Mouse (Mus musculus) midbrain, postnatal 0 days (tissue): ENCODE data around the gene Tmem159. TPM values are rescaled to one million over a fixed set of nuclear protein-coding genes. Genes with fewer than 3 reads are reported as not detected.

ENCODE experiments used
- ATAC-seq: fragments of 200-750 bp; cut with Nextera tagmentation; 2 replicates; pipeline ENCODE4 v1.8.0; 2017; ENCODE audit warnings: moderate number of reproducible peaks, mild to moderate bottlenecking, moderate TSS enrichment, moderate library complexity; ENCODE audit not compliant: low FRiP score
- DNase-seq: peaks from one replicate; pipeline ENCODE4 v3.0.0-alpha.2; 2015; ENCODE audit warnings: low spot score
- H3K27ac ChIP-seq: fragments of 300-500 bp; sonication (generic); 2 replicates; pipeline ENCODE4 v1.5.1; 2014; ENCODE audit warnings: low read depth, mild to moderate bottlenecking, low read length, mixed read lengths
- H3K27me3 ChIP-seq: fragments of 300-500 bp; sonication (generic); 2 replicates; pipeline ENCODE4 v1.6.1; 2014; ENCODE audit warnings: low read length, control low read depth, mixed read lengths; ENCODE audit not compliant: insufficient read depth
- H3K36me3 ChIP-seq: fragments of 300-500 bp; sonication (generic); 2 replicates; pipeline ENCODE4 v1.6.1; 2014; ENCODE audit warnings: low read length, control low read depth, mixed read lengths; ENCODE audit not compliant: insufficient read depth
- H3K4me1 ChIP-seq: fragments of 300-500 bp; sonication (generic); 2 replicates; pipeline ENCODE4 v1.6.1; 2014; ENCODE audit warnings: mild to moderate bottlenecking, control low read depth, antibody characterized with exemption, low read length, mixed read lengths; ENCODE audit not compliant: insufficient read depth
- H3K4me2 ChIP-seq: fragments of 300-500 bp; sonication (generic); 2 replicates; pipeline ENCODE4 v1.6.1; 2014; ENCODE audit warnings: low read depth, mild to moderate bottlenecking, low read length, mixed read lengths; ENCODE audit not compliant: poor library complexity, severe bottlenecking
- H3K4me3 ChIP-seq: fragments of 300-500 bp; sonication (generic); 2 replicates; pipeline ENCODE4 v1.5.1; 2014; ENCODE audit warnings: low read depth, mild to moderate bottlenecking, low read length, moderate library complexity
- H3K9ac ChIP-seq: fragments of 300-500 bp; sonication (generic); replicated peaks from 2 replicates; pipeline ENCODE4 v1.6.1; 2014; ENCODE audit warnings: mild to moderate bottlenecking, low read length, moderate library complexity, mixed read lengths; ENCODE audit not compliant: poor library complexity, severe bottlenecking
- H3K9me3 ChIP-seq: fragments of 300-500 bp; sonication (generic); 2 replicates; pipeline ENCODE4 v1.6.1; 2016; ENCODE audit warnings: low read length, control low read depth
- CTCF ChIP-seq: IDR thresholded peaks from 2 replicates; pipeline ENCODE4 v1.5.1; 2016; ENCODE audit warnings: antibody characterized with exemption, mild to moderate bottlenecking
- WGBS: fragments of 180-500 bp; shearing (Covaris S2); extraction: QIAGEN DNeasy Blood & Tissue Kit; methylation state at CpG from one replicate; pipeline ENCODE4 v1.1.7; 2014; 5-methylcytosine and 5-hydroxymethylcytosine counted together
- polyA plus RNA-seq: library from polyadenylated mRNA; unstranded; fragments of >200 nt; fragmentation: Nextera tagmentation; extraction: Ambion mirVana; gene quantifications from 2 replicates; pipeline ENCODE4 v1.2.1, GENCODE M21; 2015
- total RNA-seq: library from RNA; depleted of rRNA; stranded (reverse); fragments of >200 nt; gene quantifications from 2 replicates; pipeline ENCODE4 v1.2.3, GENCODE M21; 2014

Gene Tmem159
- total and polyA plus RNA-seq, 2 experiments from 2014 or later = 15.2 to 17.6 TPM

DNA sequence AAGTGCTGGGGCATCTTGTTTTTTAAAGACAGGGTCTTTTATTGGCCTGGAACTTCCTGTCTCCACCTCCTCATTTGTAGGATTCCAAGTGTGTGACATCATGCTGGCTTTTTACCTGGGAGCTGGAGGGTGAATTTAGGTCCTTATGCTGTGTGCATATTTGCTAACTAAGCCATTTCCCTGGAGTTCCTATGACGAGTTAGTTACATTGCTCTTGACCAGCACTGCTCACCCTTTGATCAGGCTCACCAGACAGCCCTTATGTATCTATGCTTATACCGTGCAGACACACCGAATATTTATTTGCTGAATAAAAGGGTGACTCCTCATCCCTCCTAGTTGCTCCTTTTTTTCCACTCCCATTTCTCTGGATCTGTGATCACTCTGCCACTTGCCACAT is 22.0 kb upstream of the Tmem159 start:
- no peak for DNase-seq
- H3K4me3 ChIP-seq = no peak overlapping the region
- H3K9me3 ChIP-seq = no peaks in the 10 kb centered on the region
- no peaks in the 10 kb centered on the region for H3K27me3 ChIP-seq
- H3K9ac ChIP-seq = no peak overlapping the region
- TF ChIP-seq CTCF = no peak
- 77% methylated on average over 3 of the region's 3 CpGs for WGBS
- H3K36me3 ChIP-seq = no peaks in the 10 kb centered on the region
- no peak overlapping the region for H3K27ac ChIP-seq
- H3K4me2 ChIP-seq = no peak overlapping the region
- H3K4me1 ChIP-seq = no peaks in the 10 kb centered on the region
- no peak for ATAC-seq

DNA sequence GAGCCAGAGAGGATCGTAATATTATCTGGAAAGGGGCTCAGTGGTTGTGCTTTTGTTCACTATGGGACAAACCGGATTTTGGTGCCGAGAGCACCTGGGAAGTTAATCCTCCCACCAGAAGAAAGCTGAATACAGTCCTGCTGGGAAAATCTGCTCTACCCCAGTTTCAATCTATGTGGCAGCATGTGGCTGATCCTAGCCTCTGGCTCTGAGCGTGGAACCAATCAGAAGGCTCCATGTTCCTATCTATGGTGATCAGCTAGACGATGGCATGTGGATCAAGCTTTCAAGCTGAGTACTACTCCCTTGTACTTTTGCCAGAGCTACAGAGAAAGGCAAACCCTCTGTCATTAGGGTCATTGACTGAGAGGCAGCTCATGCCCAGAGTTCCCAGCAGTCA is 9.1 kb upstream of the Tmem159 start:
- no peak overlapping the region for H3K4me2 ChIP-seq
- H3K9ac ChIP-seq = no peak overlapping the region
- no peaks in the 10 kb centered on the region for H3K36me3 ChIP-seq
- no peak overlapping the region for H3K4me3 ChIP-seq
- WGBS = 10% methylated on average over 5 of the region's 5 CpGs
- no peak for ATAC-seq
- TF ChIP-seq CTCF = no peak
- peak; percentile 19 for DNase-seq
- no peaks in the 10 kb centered on the region for H3K4me1 ChIP-seq
- no peak overlapping the region for H3K27ac ChIP-seq
- H3K27me3 ChIP-seq = no peaks in the 10 kb centered on the region
- no peaks in the 10 kb centered on the region for H3K9me3 ChIP-seq

DNA sequence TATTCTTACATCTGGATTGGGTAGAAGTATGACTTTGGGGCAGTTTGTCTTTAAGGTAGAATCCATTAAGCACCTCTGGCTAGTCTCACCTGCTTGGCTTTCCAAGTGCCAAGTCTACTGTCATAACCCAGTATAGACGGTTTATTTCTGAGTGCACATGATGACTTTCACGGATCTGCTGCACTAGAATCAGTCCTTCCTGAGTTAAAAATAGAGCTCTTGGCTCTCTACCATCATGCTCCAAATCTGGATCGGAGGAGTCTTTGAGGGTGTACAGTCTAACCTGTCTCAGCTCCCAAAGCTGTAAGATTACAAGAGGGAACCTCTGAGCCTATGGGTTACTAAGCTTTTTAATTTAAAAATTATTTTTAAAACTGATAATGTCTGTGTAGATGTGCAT is 7.9 kb upstream of the Tmem159 start:
- ATAC-seq (no peak), DNase-seq (no peak)
- H3K4me3 ChIP-seq = no peak overlapping the region
- no peaks in the 10 kb centered on the region for H3K36me3 ChIP-seq
- no peak overlapping the region for H3K4me2 ChIP-seq
- H3K27ac ChIP-seq = no peak overlapping the region
- no peaks in the 10 kb centered on the region for H3K27me3 ChIP-seq
- no peaks in the 10 kb centered on the region for H3K4me1 ChIP-seq
- TF ChIP-seq CTCF = no peak
- WGBS = 91% methylated on average over 3 of the region's 3 CpGs
- no peaks in the 10 kb centered on the region for H3K9me3 ChIP-seq
- H3K9ac ChIP-seq = no peak overlapping the region

DNA sequence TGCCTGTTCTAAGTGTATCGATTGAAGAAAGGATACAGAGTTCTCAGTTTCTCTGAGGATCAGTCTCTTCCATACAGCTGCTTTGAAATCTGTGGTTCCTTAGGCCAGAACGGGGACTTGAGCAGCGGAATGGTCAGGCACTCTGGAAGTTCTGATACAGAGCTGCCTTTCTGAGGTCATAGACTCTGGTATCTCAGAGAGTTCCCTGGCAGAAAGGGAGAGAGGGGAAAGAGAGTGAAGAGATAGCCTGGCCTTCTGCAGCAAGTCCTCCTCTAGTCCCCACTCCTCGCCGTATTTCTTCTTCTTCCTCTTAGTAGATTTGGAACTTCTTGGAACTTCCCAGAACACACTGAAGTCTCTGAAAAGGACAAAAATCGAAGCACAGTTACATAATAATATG is 7.0 kb upstream of the Tmem159 start, which contains the start of gene Dnah3:
Dnah3 (minus strand) TSS at position 101 of the 400 bp plus-strand sequence.
- ATAC-seq (no peak), DNase-seq (no peak)
- TF ChIP-seq CTCF = no peak
- H3K27ac ChIP-seq = no peak within 1 kb of the TSS
- no peaks in the 10 kb centered on the region for H3K36me3 ChIP-seq
- no peaks in the 10 kb centered on the region for H3K27me3 ChIP-seq
- no peak within 1 kb of the TSS for H3K4me2 ChIP-seq
- no peaks in the 10 kb centered on the region for H3K9me3 ChIP-seq
- no peak within 1 kb of the TSS for H3K4me3 ChIP-seq
- WGBS = 89% methylated on average over 6 of the region's 6 CpGs
- H3K9ac ChIP-seq = no peak within 1 kb of the TSS
- no peaks in the 10 kb centered on the region for H3K4me1 ChIP-seq

DNA sequence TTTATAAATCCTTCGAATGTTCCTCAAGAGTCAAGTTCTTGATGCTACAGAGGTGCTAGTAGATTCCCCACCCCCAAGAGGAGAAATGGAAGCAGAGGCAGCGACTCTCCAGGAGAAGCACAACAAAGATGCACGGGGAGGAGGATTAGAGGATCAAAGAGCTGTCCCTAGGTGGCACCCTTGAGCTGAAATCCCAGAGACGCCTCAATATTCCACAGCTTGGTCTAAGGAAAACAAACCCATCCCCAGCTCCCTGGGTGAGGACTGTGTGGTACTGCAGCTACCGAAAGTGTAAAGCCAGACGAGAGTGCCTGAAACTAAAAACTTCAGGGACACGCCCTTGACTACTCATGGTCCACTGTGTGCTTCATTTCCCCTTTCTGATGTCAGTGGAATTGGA is 4.3 kb upstream of the Tmem159 start:
- no peak overlapping the region for H3K27ac ChIP-seq
- no peaks in the 10 kb centered on the region for H3K9me3 ChIP-seq
- TF ChIP-seq CTCF = peak; percentile 64
- no peaks in the 10 kb centered on the region for H3K4me1 ChIP-seq
- H3K4me3 ChIP-seq = no peak overlapping the region
- no peak overlapping the region for H3K9ac ChIP-seq
- ATAC-seq (peak; percentile 72; the same call in 1 of the 2 replicates), DNase-seq (peak; percentile 56)
- no peaks in the 10 kb centered on the region for H3K27me3 ChIP-seq
- 10% methylated on average over 7 of the region's 7 CpGs for WGBS
- H3K36me3 ChIP-seq = no peaks in the 10 kb centered on the region
- H3K4me2 ChIP-seq = no peak overlapping the region

DNA sequence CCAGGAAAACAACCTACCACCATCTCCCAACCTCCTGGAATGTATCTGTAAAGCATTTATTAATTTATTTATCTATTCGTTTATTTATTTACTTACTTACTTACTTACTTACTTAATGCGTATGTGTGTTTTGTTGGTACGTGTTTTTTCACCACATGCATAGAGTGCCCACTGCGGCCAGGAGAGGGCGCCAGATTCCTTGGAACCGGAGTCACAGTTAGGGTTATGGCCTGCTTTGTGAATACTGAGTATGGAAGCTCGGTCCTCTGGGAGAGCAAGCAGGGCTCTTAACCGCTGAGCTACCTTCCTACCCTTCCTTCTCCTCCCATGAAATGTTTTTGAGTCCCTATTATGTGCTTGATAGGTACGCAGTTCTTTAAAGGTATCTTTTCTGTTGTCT is 3.8 kb upstream of the Tmem159 start:
- peak; percentile 73 for TF ChIP-seq CTCF
- 30% methylated on average over 9 of the region's 9 CpGs for WGBS
- Histone ChIP-seq H3K36me3 (no peaks in the 10 kb centered on the region), H3K9ac (no peak overlapping the region), H3K4me2 (no peak overlapping the region), H3K9me3 (no peaks in the 10 kb centered on the region), H3K4me3 (no peak overlapping the region), H3K27me3 (no peaks in the 10 kb centered on the region), H3K4me1 (no peaks in the 10 kb centered on the region), H3K27ac (no peak overlapping the region)
- ATAC-seq (no peak), DNase-seq (peak; percentile 53)
